In the genomic region with DNA sequence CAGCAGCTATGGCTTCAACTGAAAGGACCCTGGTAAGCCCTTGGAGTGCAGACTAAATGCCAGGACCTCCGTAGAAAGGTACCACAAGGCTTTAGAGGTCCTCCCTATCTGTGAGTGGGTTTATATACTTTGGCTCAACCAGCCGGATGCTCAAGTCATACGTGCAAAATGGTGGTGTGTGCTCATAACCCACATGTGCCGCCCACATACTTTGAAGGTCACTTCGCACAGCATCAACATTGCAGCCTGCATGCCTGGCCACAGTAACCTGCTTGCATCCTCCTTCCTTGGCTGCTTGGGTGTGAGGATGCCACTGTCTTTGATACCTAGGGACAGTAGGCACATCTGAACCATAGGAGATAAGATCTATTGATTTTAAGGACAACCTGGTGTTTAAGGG, we compare ENCODE assay signal across 19 mouse cellular contexts. TPM values are rescaled to one million over a fixed set of nuclear protein-coding genes. Genes with fewer than 3 reads are reported as not detected.
DNase-seq lines count a peak whose midpoint lies in the region; ATAC-seq and TF ChIP-seq lines count a peak whose summit lies in the region.
"Had no signal": no experiment of that assay in that cellular context is flagged by ENCODE, and none has a peak within 500 bp of the region (broad histone marks: within the 10 kb centered on the region; RNA-seq: fewer than 3 reads in every experiment).

No protein-coding gene starts in this region.

- no peaks in the 10 kb centered on the region for H3K9me3 ChIP-seq in heart, embryonic 15.5 days (replicated peaks)
- no peaks in the 10 kb centered on the region for H3K9me3 ChIP-seq in CH12.LX (replicated peaks; ENCODE audit: low read length)
- no peaks in the 10 kb centered on the region for H3K9me3 ChIP-seq in embryonic facial prominence, embryonic 15.5 days (replicated peaks)
- H3K9me3 ChIP-seq in stomach, embryonic 16.5 days (replicated peaks; ENCODE audit: control insufficient read depth, low read length), result no peaks in the 10 kb centered on the region
- no peaks in the 10 kb centered on the region for H3K9me3 ChIP-seq in hindbrain, embryonic 13.5 days
- H3K9me3 ChIP-seq: embryonic facial prominence, embryonic 12.5 days; forebrain, embryonic 12.5 days; forebrain, embryonic 15.5 days; hindbrain, embryonic 15.5 days; intestine, embryonic 15.5 days had no signal

- intact Hi-C loops in heart, postnatal 14 days (cut with DNase I), result loop anchor here (2.0 kb wide), 1 partner anchor 26 kb away; the partner anchor contains the start of gene Sik1

- H3K79me2 ChIP-seq in CH12.LX (replicated peaks; ENCODE audit: control insufficient read depth, extremely low read depth, insufficient read depth, poor library complexity, severe bottlenecking), result no peaks in the 10 kb centered on the region

- no peak for TF ChIP-seq CTCF in CH12.LX (conservative IDR thresholded peaks at IDR 0.05 in 1 of 2, IDR thresholded peaks at IDR 0.05 in 1 of 2; ENCODE audit: low read depth in 2 of 2, low read length in 2 of 2)

- no peak for TF ChIP-seq RAD21 in CH12.LX (IDR thresholded peaks at IDR 0.05; ENCODE audit: low read depth, low read length)

- no peak for TF ChIP-seq EP300 in CH12.LX (IDR thresholded peaks at IDR 0.05; ENCODE audit: low read length)

- TF ChIP-seq POLR2A in CH12.LX (IDR thresholded peaks at IDR 0.05; ENCODE audit: low read depth, low read length), result no peak

- in situ Hi-C loops in CH12.LX (cut with MboI; ENCODE audit: low pct_ligation_motif_present, low pct_unique_long_range_greater_than_20kb, low sequenced_read_pairs), result no loop called here

- DNase-seq in heart, postnatal 14 days, result no peak
- DNase-seq in CH12.LX (ENCODE audit: extremely low read depth), result no peak
- no peak for DNase-seq in lung, postnatal 36 days
- DNase-seq: B cell, adult 2 months; cerebellum, adult 18-20 months; cerebellum, adult 9-10 months; cerebellum, postnatal 14 days; gastrocnemius, postnatal 25 days had no signal

- H3K9ac ChIP-seq in heart, embryonic 15.5 days, result no peak overlapping the region
- H3K9ac ChIP-seq in CH12.LX (ENCODE audit: insufficient read depth, low read depth), result no peak overlapping the region
- H3K9ac ChIP-seq in embryonic facial prominence, embryonic 15.5 days, result no peak overlapping the region
- H3K9ac ChIP-seq in stomach, embryonic 16.5 days (ENCODE audit: low read length), result no peak overlapping the region
- H3K9ac ChIP-seq in hindbrain, embryonic 13.5 days, result no peak overlapping the region
- H3K9ac ChIP-seq: embryonic facial prominence, embryonic 12.5 days; forebrain, embryonic 12.5 days; forebrain, embryonic 15.5 days; hindbrain, embryonic 15.5 days; intestine, embryonic 15.5 days had no signal

- H3K4me3 ChIP-seq in heart, embryonic 15.5 days, result no peak overlapping the region
- peak overlapping the region in 1 of 3 experiments; percentile 28 for H3K4me3 ChIP-seq in CH12.LX (replicated peaks in 1 of 3; ENCODE audit: low read depth in 2 of 3, low read length in 2 of 3, poor library complexity in 1 of 3)
- H3K4me3 ChIP-seq in embryonic facial prominence, embryonic 15.5 days (replicated peaks), result no peak overlapping the region
- H3K4me3 ChIP-seq in stomach, embryonic 16.5 days (replicated peaks; ENCODE audit: low read length), result no peak overlapping the region
- no peak overlapping the region for H3K4me3 ChIP-seq in hindbrain, embryonic 13.5 days
- H3K4me3 ChIP-seq: embryonic facial prominence, embryonic 12.5 days; erythroblast, embryonic 14.5 days; forebrain, embryonic 12.5 days; forebrain, embryonic 15.5 days; hindbrain, embryonic 15.5 days; intestine, embryonic 15.5 days had no signal

- 0 out of 2 replicates have a peak overlapping the region, but pooled peaks have one; percentile 95 for H3K27ac ChIP-seq in heart, embryonic 15.5 days
- H3K27ac ChIP-seq in CH12.LX (ENCODE audit: insufficient read depth, low read depth), result peak overlapping the region; percentile 99
- H3K27ac ChIP-seq in embryonic facial prominence, embryonic 15.5 days (replicated peaks), result peak overlapping the region; percentile 78; the same call in 1 of the 2 replicates
- H3K27ac ChIP-seq in stomach, embryonic 16.5 days (ENCODE audit: low read length), result peak overlapping the region; percentile 96
- no peak overlapping the region for H3K27ac ChIP-seq in hindbrain, embryonic 13.5 days
- H3K27ac ChIP-seq: forebrain, embryonic 12.5 days; forebrain, embryonic 15.5 days; hindbrain, embryonic 15.5 days; intestine, embryonic 15.5 days had no signal

- no peaks in the 10 kb centered on the region for H3K27me3 ChIP-seq in heart, embryonic 15.5 days
- H3K27me3 ChIP-seq in CH12.LX (replicated peaks), result no peaks in the 10 kb centered on the region
- H3K27me3 ChIP-seq in embryonic facial prominence, embryonic 15.5 days, result no peaks in the 10 kb centered on the region
- H3K27me3 ChIP-seq in stomach, embryonic 16.5 days (ENCODE audit: control insufficient read depth, insufficient read depth, low read length), result no peaks in the 10 kb centered on the region
- no peaks in the 10 kb centered on the region for H3K27me3 ChIP-seq in hindbrain, embryonic 13.5 days
- H3K27me3 ChIP-seq: embryonic facial prominence, embryonic 12.5 days; forebrain, embryonic 12.5 days; forebrain, embryonic 15.5 days; hindbrain, embryonic 15.5 days; intestine, embryonic 15.5 days had no signal

- dilution Hi-C loops in CH12.LX (cut with MboI; ENCODE audit: extremely low pct_ligation_motif_present, extremely low pct_unique_long_range_greater_than_20kb, low sequenced_read_pairs), result no loop called here

- peaks cover 56% of the 10 kb centered on the region for H3K4me1 ChIP-seq in heart, embryonic 15.5 days (replicated peaks)
- H3K4me1 ChIP-seq in CH12.LX (ENCODE audit: control insufficient read depth in 1 of 2, insufficient read depth in 2 of 2), result peaks cover 69 to 84% of the 10 kb centered on the region in 2 experiments
- peaks cover 63% of the 10 kb centered on the region for H3K4me1 ChIP-seq in embryonic facial prominence, embryonic 15.5 days
- peaks cover 35% of the 10 kb centered on the region for H3K4me1 ChIP-seq in stomach, embryonic 16.5 days (ENCODE audit: control insufficient read depth, insufficient read depth, low read length)
- H3K4me1 ChIP-seq in hindbrain, embryonic 13.5 days (replicated peaks), result peaks cover 28% of the 10 kb centered on the region

- no peak overlapping the region for H3K4me2 ChIP-seq in heart, embryonic 15.5 days
- H3K4me2 ChIP-seq in CH12.LX (ENCODE audit: insufficient read depth, low read depth, poor library complexity, severe bottlenecking), result no peak overlapping the region
- no peak overlapping the region for H3K4me2 ChIP-seq in embryonic facial prominence, embryonic 15.5 days (replicated peaks)
- H3K4me2 ChIP-seq in stomach, embryonic 16.5 days (ENCODE audit: low read depth, low read length), result no peak overlapping the region
- H3K4me2 ChIP-seq in hindbrain, embryonic 13.5 days, result no peak overlapping the region
- H3K4me2 ChIP-seq: embryonic facial prominence, embryonic 12.5 days; forebrain, embryonic 12.5 days; forebrain, embryonic 15.5 days; heart, embryonic 11.5 days; hindbrain, embryonic 15.5 days; intestine, embryonic 15.5 days had no signal

- no peak for ATAC-seq in heart, embryonic 15.5 days (replicated peaks; ENCODE audit: insufficient number of reproducible peaks, insufficient read depth, low FRiP score, low read depth)
- ATAC-seq in embryonic facial prominence, embryonic 15.5 days (ENCODE audit: insufficient number of reproducible peaks, low FRiP score, low TSS enrichment, low read depth), result no peak
- ATAC-seq in stomach, embryonic 16.5 days (ENCODE audit: insufficient read depth, low FRiP score), result no peak
- no peak for ATAC-seq in hindbrain, embryonic 13.5 days (ENCODE audit: low FRiP score)
- ATAC-seq: forebrain, embryonic 15.5 days; intestine, embryonic 15.5 days had no signal

- no peaks in the 10 kb centered on the region for H3K36me3 ChIP-seq in heart, embryonic 15.5 days
- H3K36me3 ChIP-seq in CH12.LX (replicated peaks in 1 of 2; ENCODE audit: control insufficient read depth in 1 of 2, insufficient read depth in 1 of 2, low read length in 1 of 2), result no peaks in the 10 kb centered on the region
- no peaks in the 10 kb centered on the region for H3K36me3 ChIP-seq in embryonic facial prominence, embryonic 15.5 days
- H3K36me3 ChIP-seq in stomach, embryonic 16.5 days (ENCODE audit: control insufficient read depth, insufficient read depth, low read length), result no peaks in the 10 kb centered on the region
- no peaks in the 10 kb centered on the region for H3K36me3 ChIP-seq in hindbrain, embryonic 13.5 days
- H3K36me3 ChIP-seq: embryonic facial prominence, embryonic 12.5 days; forebrain, embryonic 12.5 days; forebrain, embryonic 15.5 days; hindbrain, embryonic 15.5 days; intestine, embryonic 15.5 days had no signal

- WGBS in heart, embryonic 15.5 days, result 87% methylated on average over 5 of the region's 5 CpGs
- 95% methylated on average over 5 of the region's 5 CpGs for WGBS in embryonic facial prominence, embryonic 15.5 days
- 93% methylated on average over 5 of the region's 5 CpGs for WGBS in stomach, embryonic 16.5 days
- WGBS in hindbrain, embryonic 13.5 days, result 95% methylated on average over 5 of the region's 5 CpGs

TF ChIP-seq in CH12.LX, 34 proteins besides CTCF, POLR2A, EP300 and RAD21 (continues in another document):
- TF ChIP-seq RCOR1 (conservative IDR thresholded peaks at IDR 0.05; ENCODE audit: low read depth, low read length) (no peak), ZMIZ1 (IDR thresholded peaks at IDR 0.05; ENCODE audit: low read depth, low read length) (no peak), HCFC1 (IDR thresholded peaks at IDR 0.05; ENCODE audit: low read depth, low read length) (no peak), POLR2AphosphoS2 (IDR thresholded peaks at IDR 0.05; ENCODE audit: low read depth, low read length) (no peak), PAX5 (IDR thresholded peaks at IDR 0.05; ENCODE audit: low read length) (no peak), NELFE (IDR thresholded peaks at IDR 0.05; ENCODE audit: low read depth, low read length) (no peak), JUN (IDR thresholded peaks at IDR 0.05; ENCODE audit: insufficient read depth, low read depth, low read length) (no peak), USF2 (conservative IDR thresholded peaks at IDR 0.05; ENCODE audit: low read depth, low read length) (no peak), SMC3 (IDR thresholded peaks at IDR 0.05; ENCODE audit: low read depth, low read length) (no peak), E2F4 (IDR thresholded peaks at IDR 0.05; ENCODE audit: insufficient replicate concordance, low read depth, low read length) (no peak), ELF1 (IDR thresholded peaks at IDR 0.05; ENCODE audit: low read depth, low read length) (no peak)

RNA-seq across cellular contexts. Expression of gene Sik1, which starts 26.7 kb away (rescaled TPM):
- 16.4 and 22.5 TPM in 2 replicates for polyA plus RNA-seq in heart, embryonic 15.5 days (2015; fragmentation: Nextera tagmentation; extraction: Ambion mirVana)
- total RNA-seq in heart, postnatal 14 days (2021), result 10 to 100 TPM; 41.4 to 72.2 TPM
- total RNA-seq in CH12.LX (2012; rRNA removed) (56.7 and 56.9 TPM in 2 replicates), CH12.LX (2014; rRNA removed) (16.0 and 17.1 TPM in 2 replicates)
- 27.7 and 36.7 TPM in 2 replicates for polyA plus RNA-seq in CH12.LX (2012; ENCODE audit: insufficient read length, low read depth)
- 33.6 and 35.5 TPM in 2 replicates for polyA plus RNA-seq in embryonic facial prominence, embryonic 15.5 days (2015; fragmentation: Nextera tagmentation; extraction: Ambion mirVana)
- polyA plus RNA-seq in stomach, embryonic 16.5 days (2015; fragmentation: Nextera tagmentation; extraction: Ambion mirVana), result 18.4 and 20.2 TPM in 2 replicates
- 20.1 and 23.4 TPM in 2 replicates for polyA plus RNA-seq in hindbrain, embryonic 13.5 days (2015; fragmentation: Nextera tagmentation; extraction: Ambion mirVana)
